Mouse (Mus musculus) midbrain, embryonic 13.5 days (tissue): Measurements from ENCODE around the gene Lyz1. TPM values are rescaled to one million over a fixed set of nuclear protein-coding genes. Genes with fewer than 3 reads are reported as not detected.
"Not testable (repeated sequence)": the region's sequence is repeated elsewhere in the genome, so short reads cannot be mapped to it uniquely, and the experiment has no call there.

ENCODE experiments used
- ATAC-seq: fragments of 200-750 bp; cut with Nextera tagmentation; 2 replicates; pipeline ENCODE4 v1.8.0; 2017; ENCODE audit warnings: mild to moderate bottlenecking, moderate TSS enrichment, moderate library complexity
- H3K27ac ChIP-seq: fragments of 300-500 bp; sonication (generic); 2 replicates; pipeline ENCODE4 v1.5.1; 2015; ENCODE audit warnings: inconsistent platforms, mild to moderate bottlenecking, moderate library complexity
- H3K27me3 ChIP-seq: fragments of 300-500 bp; sonication (generic); 2 replicates; pipeline ENCODE4 v1.6.1; 2015; ENCODE audit warnings: mild to moderate bottlenecking, inconsistent platforms
- H3K36me3 ChIP-seq: fragments of 300-500 bp; sonication (generic); 2 replicates; pipeline ENCODE4 v1.6.1; 2015; ENCODE audit warnings: mild to moderate bottlenecking, inconsistent platforms
- H3K4me1 ChIP-seq: fragments of 300-500 bp; sonication (generic); replicated peaks from 2 replicates; pipeline ENCODE4 v1.6.1; 2015; ENCODE audit warnings: inconsistent platforms
- H3K4me2 ChIP-seq: fragments of 300-500 bp; sonication (generic); replicated peaks from 2 replicates; pipeline ENCODE4 v1.6.1; 2015; ENCODE audit warnings: moderate library complexity, mild to moderate bottlenecking, inconsistent platforms
- H3K4me3 ChIP-seq: fragments of 300-500 bp; sonication (generic); replicated peaks from 2 replicates; pipeline ENCODE4 v1.5.1; 2015; ENCODE audit warnings: mild to moderate bottlenecking, inconsistent platforms
- H3K9ac ChIP-seq: fragments of 300-500 bp; sonication (generic); replicated peaks from 2 replicates; pipeline ENCODE4 v1.6.1; 2015; ENCODE audit warnings: mild to moderate bottlenecking, inconsistent platforms
- H3K9me3 ChIP-seq: fragments of 300-500 bp; sonication (generic); 2 replicates; pipeline ENCODE4 v1.6.1; 2016; ENCODE audit warnings: mild to moderate bottlenecking, inconsistent platforms
- WGBS: fragments of 180-500 bp; shearing (Covaris S2); methylation state at CpG from one replicate; pipeline ENCODE4 v1.1.7; 2015; 5-methylcytosine and 5-hydroxymethylcytosine counted together
- polyA plus RNA-seq: library from polyadenylated mRNA; unstranded; fragments of >200 nt; fragmentation: Nextera tagmentation; extraction: Ambion mirVana; gene quantifications from 2 replicates; pipeline ENCODE4 v1.2.1, GENCODE M21; 2015

The Lyz1 gene
- polyA plus RNA-seq, 1 experiment from 2014 or later: not detected

GRCm38 (mm10) chr10:117285584-117285983 lies 7.1 kb downstream of the Lyz1 start:
- not testable (repeated sequence) for H3K36me3 ChIP-seq, H3K27ac ChIP-seq, H3K9ac ChIP-seq, ATAC-seq, H3K4me2 ChIP-seq, H3K4me3 ChIP-seq, H3K9me3 ChIP-seq, H3K27me3 ChIP-seq, H3K4me1 ChIP-seq
- WGBS: 86% methylated on average over 4 of the region's 7 CpGs

- Histone ChIP-seq H3K9me3 (no peaks in the 10 kb centered on the region), H3K27ac (no peak overlapping the region), H3K4me3 (no peak overlapping the region), H3K36me3 (no peaks in the 10 kb centered on the region), H3K4me2 (no peak overlapping the region), H3K27me3 (no peaks in the 10 kb centered on the region), H3K9ac (no peak overlapping the region), H3K4me1 (no peaks in the 10 kb centered on the region)
- 87% methylated on average over 10 of the region's 10 CpGs for WGBS
- no peak for ATAC-seq
These were observed 7.8 kb downstream of the Lyz1 start for GRCm38 (mm10) chr10:117284578-117285520.

GRCm38 (mm10) chr10:117283871-117284577 lies 8.6 kb downstream of the Lyz1 start:
- no peak for ATAC-seq
- H3K27me3 ChIP-seq: no peaks in the 10 kb centered on the region
- no peaks in the 10 kb centered on the region for H3K4me1 ChIP-seq
- no peaks in the 10 kb centered on the region for H3K9me3 ChIP-seq
- H3K4me2 ChIP-seq: no peak overlapping the region
- H3K9ac ChIP-seq: no peak overlapping the region
- 79% methylated on average over 7 of the region's 7 CpGs for WGBS
- no peak overlapping the region for H3K4me3 ChIP-seq
- no peak overlapping the region for H3K27ac ChIP-seq
- no peaks in the 10 kb centered on the region for H3K36me3 ChIP-seq

GRCm38 (mm10) chr10:117283196-117283595 lies 9.5 kb downstream of the Lyz1 start:
- not testable (repeated sequence) for H3K27ac ChIP-seq, H3K9me3 ChIP-seq, ATAC-seq, H3K36me3 ChIP-seq, H3K27me3 ChIP-seq, H3K9ac ChIP-seq, H3K4me1 ChIP-seq, H3K4me3 ChIP-seq, H3K4me2 ChIP-seq
- 94% methylated on average over 4 of the region's 4 CpGs for WGBS

GRCm38 (mm10) chr10:117282551-117282950 lies 10.1 kb downstream of the Lyz1 start:
- H3K27ac ChIP-seq: no peak overlapping the region
- H3K4me1 ChIP-seq: no peaks in the 10 kb centered on the region
- H3K9me3 ChIP-seq: no peaks in the 10 kb centered on the region
- no peaks in the 10 kb centered on the region for H3K36me3 ChIP-seq
- WGBS: 84% methylated on average over 2 of the region's 2 CpGs
- no peak overlapping the region for H3K4me2 ChIP-seq
- H3K9ac ChIP-seq: no peak overlapping the region
- ATAC-seq: no peak
- H3K27me3 ChIP-seq: no peaks in the 10 kb centered on the region
- no peak overlapping the region for H3K4me3 ChIP-seq

- Histone ChIP-seq H3K9ac (no peak within 1 kb of the TSS), H3K36me3 (no peaks in the 10 kb centered on the region), H3K27me3 (no peaks in the 10 kb centered on the region), H3K9me3 (no peaks in the 10 kb centered on the region), H3K27ac (no peak within 1 kb of the TSS), H3K4me1 (no peaks in the 10 kb centered on the region), H3K4me3 (no peak within 1 kb of the TSS), H3K4me2 (no peak within 1 kb of the TSS)
- 73% methylated on average over 4 of the region's 4 CpGs for WGBS
- no peak for ATAC-seq
These were observed 10.6 kb downstream of the Lyz1 start, which contains the start of gene Lyz2 for GRCm38 (mm10) chr10:117282049-117282448. Lyz2 (minus strand) TSS chr10:117282321.

- no peaks in the 10 kb centered on the region for H3K4me1 ChIP-seq
- 94% methylated on average over 7 of the region's 7 CpGs for WGBS
These were observed 11.2 kb downstream of the Lyz1 start for GRCm38 (mm10) chr10:117281381-117281920.

GRCm38 (mm10) chr10:117280000-117280399 lies 12.7 kb downstream of the Lyz1 start:
- 39% methylated on average over 1 of the region's 1 CpGs for WGBS

More at GRCm38 (mm10) chr10:117281381-117281920, 11.2 kb downstream of the Lyz1 start:
- H3K9me3 ChIP-seq: no peaks in the 10 kb centered on the region
- no peak for ATAC-seq
- H3K9ac ChIP-seq: no peak overlapping the region
- H3K36me3 ChIP-seq: no peaks in the 10 kb centered on the region
- H3K4me3 ChIP-seq: no peak overlapping the region
- no peak overlapping the region for H3K4me2 ChIP-seq
- H3K27ac ChIP-seq: no peak overlapping the region
- H3K27me3 ChIP-seq: no peaks in the 10 kb centered on the region

GRCm38 (mm10) chr10:117278510-117278909 lies 14.2 kb downstream of the Lyz1 start:
- H3K9me3 ChIP-seq, H3K27me3 ChIP-seq, H3K9ac ChIP-seq, H3K4me3 ChIP-seq, H3K4me2 ChIP-seq, H3K4me1 ChIP-seq, H3K27ac ChIP-seq, ATAC-seq, H3K36me3 ChIP-seq: not testable (repeated sequence)
- 59% methylated on average over 2 of the region's 2 CpGs for WGBS

More at GRCm38 (mm10) chr10:117280000-117280399, 12.7 kb downstream of the Lyz1 start:
- ATAC-seq: no peak
- Histone ChIP-seq H3K4me2 (no peak overlapping the region), H3K4me1 (no peaks in the 10 kb centered on the region), H3K9ac (no peak overlapping the region), H3K4me3 (no peak overlapping the region), H3K36me3 (no peaks in the 10 kb centered on the region), H3K27me3 (no peaks in the 10 kb centered on the region), H3K27ac (no peak overlapping the region), H3K9me3 (no peaks in the 10 kb centered on the region)

- not testable (repeated sequence) for H3K4me3 ChIP-seq, H3K27me3 ChIP-seq, H3K4me2 ChIP-seq, H3K36me3 ChIP-seq, H3K27ac ChIP-seq, ATAC-seq, H3K9ac ChIP-seq, H3K9me3 ChIP-seq, H3K4me1 ChIP-seq
- WGBS: 86% methylated on average over 9 of the region's 9 CpGs
These were observed 14.9 kb downstream of the Lyz1 start for GRCm38 (mm10) chr10:117277779-117278178.

GRCm38 (mm10) chr10:117275681-117276369 lies 16.8 kb downstream of the Lyz1 start:
- H3K4me2 ChIP-seq: no peak overlapping the region
- H3K9ac ChIP-seq: no peak overlapping the region
- H3K9me3 ChIP-seq: no peaks in the 10 kb centered on the region
- no peak overlapping the region for H3K27ac ChIP-seq
- 85% methylated on average over 10 of the region's 10 CpGs for WGBS
- H3K36me3 ChIP-seq: no peaks in the 10 kb centered on the region
- H3K4me1 ChIP-seq: no peaks in the 10 kb centered on the region
- H3K27me3 ChIP-seq: no peaks in the 10 kb centered on the region
- no peak for ATAC-seq
- no peak overlapping the region for H3K4me3 ChIP-seq
